Mouse (Mus musculus): ENCODE data around the gene Anp32a. TPM values are rescaled to one million over a fixed set of nuclear protein-coding genes. Genes with fewer than 3 reads are reported as not detected.

Anp32a gene
- 10 to 100 TPM; 85.7 to 96.6 TPM for total RNA-seq (2021)
- long read RNA-seq, experiment 1, transcript Anp32a-201 (7 exons, 2,113 nt), result major isoform, 6 of 10 reads
- long read RNA-seq, experiment 1, partial matches to known transcripts, result 0 of 10 reads
- long read RNA-seq, experiment 1, other reads (novel, unspliced or antisense), result 3 of 10 reads
- long read RNA-seq, experiment 2, transcript Anp32a-201 (7 exons, 2,113 nt), result major isoform, 6 of 8 reads
- long read RNA-seq, experiment 2, partial matches to known transcripts, result 0 of 8 reads
- long read RNA-seq, experiment 2, other reads (novel, unspliced or antisense), result 2 of 8 reads

- peak; percentile 99 for DNase-seq
Measured at GRCm38 (mm10) chr9:62341123-62341486, at the start of gene Anp32a. Gene Anp32a (plus strand): TSS chr9:62341293.

- peak; percentile 80 for DNase-seq
Measured at GRCm38 (mm10) chr9:62295006-62295698, 45.9 kb upstream of the Anp32a start.

GRCm38 (mm10) chr9:62296891-62297290 is 44.2 kb upstream of the Anp32a start:
- no peak for DNase-seq

GRCm38 (mm10) chr9:62315556-62315955 is 25.5 kb upstream of the Anp32a start:
- no peak for DNase-seq

- DNase-seq, result no peak
Measured at GRCm38 (mm10) chr9:62318729-62319128, 22.4 kb upstream of the Anp32a start.

GRCm38 (mm10) chr9:62323816-62324215 is 17.3 kb upstream of the Anp32a start:
- no peak for DNase-seq

- DNase-seq, result no peak
Measured at GRCm38 (mm10) chr9:62325965-62326364, 15.1 kb upstream of the Anp32a start.

- DNase-seq, result no peak
Measured at GRCm38 (mm10) chr9:62334298-62334825, 6.7 kb upstream of the Anp32a start.

- no peak for DNase-seq
Measured at GRCm38 (mm10) chr9:62335396-62335795, 5.7 kb upstream of the Anp32a start.

GRCm38 (mm10) chr9:62337924-62338635 is 3.0 kb upstream of the Anp32a start:
- no peak for DNase-seq

- no peak for DNase-seq
Measured at GRCm38 (mm10) chr9:62338636-62339191, 2.4 kb upstream of the Anp32a start.

- DNase-seq, result no peak
Measured at GRCm38 (mm10) chr9:62340301-62341122, 581 bp upstream of the Anp32a start.

- DNase-seq, result no peak
Measured at GRCm38 (mm10) chr9:62341701-62342440, 778 bp downstream of the Anp32a start.

- DNase-seq, result peak; percentile 57
Measured at GRCm38 (mm10) chr9:62342441-62343191, 1.5 kb downstream of the Anp32a start.

GRCm38 (mm10) chr9:62343192-62343903 is 2.3 kb downstream of the Anp32a start:
- peak; percentile 76 for DNase-seq

GRCm38 (mm10) chr9:62343904-62344491 is 2.9 kb downstream of the Anp32a start:
- DNase-seq, result peak; percentile 75

- peak; percentile 51 for DNase-seq
Measured at GRCm38 (mm10) chr9:62344545-62344944, 3.5 kb downstream of the Anp32a start.

- no peak for DNase-seq
Measured at GRCm38 (mm10) chr9:62345081-62345481, 4.0 kb downstream of the Anp32a start.

Measured in gastrocnemius, postnatal 10 days (tissue).